Mouse (Mus musculus): ENCODE data around the gene Ndst2.

Ndst2 gene

GRCm38 (mm10) chr14:20750503-20750902 lies 16.1 kb upstream of the Ndst2 start:
- TF ChIP-seq GATA4 (IDR thresholded peaks at IDR 0.05; ENCODE audit: insufficient replicate concordance, low read length) = no peak

- TF ChIP-seq GATA4 (IDR thresholded peaks at IDR 0.05; ENCODE audit: insufficient replicate concordance, low read length) = no peak
Observed at GRCm38 (mm10) chr14:20749494-20750051, 15.2 kb upstream of the Ndst2 start.

- TF ChIP-seq GATA4 (IDR thresholded peaks at IDR 0.05; ENCODE audit: insufficient replicate concordance, low read length) = no peak
Observed at GRCm38 (mm10) chr14:20748388-20748787, 14.0 kb upstream of the Ndst2 start.

GRCm38 (mm10) chr14:20746935-20747334 lies 12.6 kb upstream of the Ndst2 start:
- TF ChIP-seq GATA4 (IDR thresholded peaks at IDR 0.05; ENCODE audit: insufficient replicate concordance, low read length) = no peak

- no peak for TF ChIP-seq GATA4 (IDR thresholded peaks at IDR 0.05; ENCODE audit: insufficient replicate concordance, low read length)
Observed at GRCm38 (mm10) chr14:20743614-20744013, 9.3 kb upstream of the Ndst2 start.

- no peak for TF ChIP-seq GATA4 (IDR thresholded peaks at IDR 0.05; ENCODE audit: insufficient replicate concordance, low read length)
Observed at GRCm38 (mm10) chr14:20741301-20741700, 6.9 kb upstream of the Ndst2 start.

- no peak for TF ChIP-seq GATA4 (IDR thresholded peaks at IDR 0.05; ENCODE audit: insufficient replicate concordance, low read length)
Observed at GRCm38 (mm10) chr14:20738511-20738910, 4.1 kb upstream of the Ndst2 start.

GRCm38 (mm10) chr14:20737306-20737705 lies 2.9 kb upstream of the Ndst2 start:
- TF ChIP-seq GATA4 (IDR thresholded peaks at IDR 0.05; ENCODE audit: insufficient replicate concordance, low read length) = no peak

- TF ChIP-seq GATA4 (IDR thresholded peaks at IDR 0.05; ENCODE audit: insufficient replicate concordance, low read length) = no peak
Observed at GRCm38 (mm10) chr14:20735892-20736390, 1.6 kb upstream of the Ndst2 start.

GRCm38 (mm10) chr14:20735052-20735451 lies 690 bp upstream of the Ndst2 start:
- TF ChIP-seq GATA4 (IDR thresholded peaks at IDR 0.05; ENCODE audit: insufficient replicate concordance, low read length) = no peak

GRCm38 (mm10) chr14:20733041-20733951 lies 1.1 kb downstream of the Ndst2 start:
- TF ChIP-seq GATA4 (IDR thresholded peaks at IDR 0.05; ENCODE audit: insufficient replicate concordance, low read length) = peak; percentile 79

- TF ChIP-seq GATA4 (IDR thresholded peaks at IDR 0.05; ENCODE audit: insufficient replicate concordance, low read length) = no peak
Observed at GRCm38 (mm10) chr14:20730853-20731602, 3.3 kb downstream of the Ndst2 start.

GRCm38 (mm10) chr14:20729871-20730270 lies 4.5 kb downstream of the Ndst2 start:
- no peak for TF ChIP-seq GATA4 (IDR thresholded peaks at IDR 0.05; ENCODE audit: insufficient replicate concordance, low read length)

- no peak for TF ChIP-seq GATA4 (IDR thresholded peaks at IDR 0.05; ENCODE audit: insufficient replicate concordance, low read length)
Observed at GRCm38 (mm10) chr14:20725660-20726339, 8.6 kb downstream of the Ndst2 start.

GRCm38 (mm10) chr14:20724043-20724442 lies 10.3 kb downstream of the Ndst2 start:
- TF ChIP-seq GATA4 (IDR thresholded peaks at IDR 0.05; ENCODE audit: insufficient replicate concordance, low read length) = no peak
